Mouse (Mus musculus): ENCODE data around the gene Ptges3l.
"Not testable (repeated sequence)": the region's sequence is repeated elsewhere in the genome, so short reads cannot be mapped to it uniquely, and the experiment has no call there.

Ptges3l gene

GRCm38 (mm10) chr11:101418991-101419390 is 6.1 kb downstream of the Ptges3l start:
- DNase-seq, result no peak

GRCm38 (mm10) chr11:101417101-101417855 is 7.9 kb downstream of the Ptges3l start, which contains the start of gene Aarsd1:
TSS of gene Aarsd1 (minus strand) at chr11:101417615.
- peak; percentile 89 to 91 for DNase-seq

- no peak for DNase-seq
These were observed 8.6 kb downstream of the Ptges3l start for GRCm38 (mm10) chr11:101416433-101417100.

GRCm38 (mm10) chr11:101415306-101415705 is 9.8 kb downstream of the Ptges3l start:
- no peak for DNase-seq

- DNase-seq, result peak; percentile 59 to 60
These were observed 30.0 kb downstream of the Ptges3l start for GRCm38 (mm10) chr11:101395110-101395509.

- no peak for DNase-seq
These were observed 43.3 kb downstream of the Ptges3l start for GRCm38 (mm10) chr11:101381817-101382216.

GRCm38 (mm10) chr11:101378926-101379325 is 46.2 kb downstream of the Ptges3l start:
- no peak for DNase-seq

- not testable (repeated sequence) for DNase-seq
These were observed 46.9 kb downstream of the Ptges3l start for GRCm38 (mm10) chr11:101378196-101378595.

- no peak for DNase-seq
These were observed 50.7 kb downstream of the Ptges3l start for GRCm38 (mm10) chr11:101374421-101374938.

GRCm38 (mm10) chr11:101370141-101370540 is 55.0 kb downstream of the Ptges3l start:
- DNase-seq, result no peak

Measured in thymus, postnatal 36 days (tissue).